In the genomic region with DNA sequence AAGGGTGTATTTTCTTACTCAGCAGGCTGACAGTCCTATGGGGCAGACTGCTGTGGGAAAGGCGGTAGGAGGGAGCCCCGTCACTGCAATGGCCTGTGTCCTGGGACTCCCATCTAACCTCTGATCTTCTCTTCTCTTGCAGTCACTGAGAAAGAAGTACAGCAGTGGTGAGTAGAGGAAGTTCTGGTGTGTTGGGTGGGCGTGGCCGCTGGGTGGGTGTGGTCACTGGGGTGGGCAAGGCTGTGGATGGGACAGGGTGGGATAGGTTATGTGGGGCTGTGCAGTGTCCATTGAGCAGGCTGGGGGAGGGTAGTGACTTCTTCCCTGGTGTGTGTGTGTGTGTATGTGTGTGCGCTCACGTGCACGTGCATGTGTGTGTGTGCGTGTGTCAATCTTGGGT, we compare ENCODE assay signal across 10 mouse cellular contexts. TPM values are rescaled to one million over a fixed set of nuclear protein-coding genes. Genes with fewer than 3 reads are reported as not detected.
"Had no signal": no experiment of that assay in that cellular context is flagged by ENCODE, and none has a peak within 500 bp of the region (broad histone marks: within the 10 kb centered on the region; RNA-seq: fewer than 3 reads in every experiment).

No protein-coding gene starts in this region.

- DNase-seq: layer of hippocampus, adult 9-11 months; liver, postnatal 0 days; lung, embryonic 14.5 days; retina, postnatal 1 day; right cerebral cortex, postnatal 25 days had no signal

- ATAC-seq: liver, postnatal 0 days; lung, postnatal 0 days; midbrain, embryonic 13.5 days; midbrain, embryonic 16.5 days had no signal

RNA-seq across cellular contexts. Expression of gene Ncs1, which starts 24.8 kb away (rescaled TPM):
- total RNA-seq: monocyte, adult 5-6 weeks; neutrophil, adult 5-6 weeks had no signal

RNA-seq across cellular contexts. Expression of gene Hmcn2, which starts 43.7 kb away (rescaled TPM):
- total RNA-seq: monocyte, adult 5-6 weeks; neutrophil, adult 5-6 weeks had no signal
